Mouse (Mus musculus) layer of hippocampus, adult 8-10 months (tissue): ENCODE measurements around the gene Clic5. TPM values are rescaled to one million over a fixed set of nuclear protein-coding genes. Genes with fewer than 3 reads are reported as not detected.

ENCODE experiments used
- DNase-seq, 2 experiments: peaks; one replicate each; pipeline ENCODE4 v3.0.0; 2022; ENCODE audit warnings: low spot score in 2 of 2
- total RNA-seq, 4 experiments: library from RNA; stranded (reverse); gene quantifications; 2 replicates each; pipeline ENCODE4 v1.2.4; 2022

Gene Clic5
- total RNA-seq, 4 experiments from 2014 or later = 3.6 to 4.5 (median 3.9) TPM

- DNase-seq = no peak
Measured at GRCm38 (mm10) chr17:44192981-44193380, 4.6 kb downstream of the Clic5 start.

GRCm38 (mm10) chr17:44199158-44199557 lies 10.8 kb downstream of the Clic5 start:
- DNase-seq = no peak

- DNase-seq = no peak
Measured at GRCm38 (mm10) chr17:44202952-44203351, 14.6 kb downstream of the Clic5 start.

- DNase-seq = no peak
Measured at GRCm38 (mm10) chr17:44204787-44205186, 16.4 kb downstream of the Clic5 start.

GRCm38 (mm10) chr17:44205562-44205961 lies 17.2 kb downstream of the Clic5 start:
- no peak for DNase-seq

GRCm38 (mm10) chr17:44208900-44209299 lies 20.5 kb downstream of the Clic5 start:
- no peak for DNase-seq

GRCm38 (mm10) chr17:44212960-44213619 lies 24.7 kb downstream of the Clic5 start:
- no peak for DNase-seq

- DNase-seq = no peak
Measured at GRCm38 (mm10) chr17:44215196-44215799, 26.9 kb downstream of the Clic5 start.

GRCm38 (mm10) chr17:44217185-44217584 lies 28.8 kb downstream of the Clic5 start:
- DNase-seq = no peak

GRCm38 (mm10) chr17:44219943-44220342 lies 31.6 kb downstream of the Clic5 start:
- no peak for DNase-seq

GRCm38 (mm10) chr17:44228428-44228827 lies 40.0 kb downstream of the Clic5 start:
- DNase-seq = no peak

GRCm38 (mm10) chr17:44230083-44230482 lies 41.7 kb downstream of the Clic5 start:
- DNase-seq = no peak

GRCm38 (mm10) chr17:44239030-44239721 lies 50.8 kb downstream of the Clic5 start:
- DNase-seq = no peak

GRCm38 (mm10) chr17:44240742-44241141 lies 52.4 kb downstream of the Clic5 start:
- DNase-seq = no peak

- DNase-seq = no peak
Measured at GRCm38 (mm10) chr17:44244096-44244495, 55.7 kb downstream of the Clic5 start.

- no peak for DNase-seq
Measured at GRCm38 (mm10) chr17:44244625-44245024, 56.2 kb downstream of the Clic5 start.

- DNase-seq = no peak
Measured at GRCm38 (mm10) chr17:44246153-44246700, 57.8 kb downstream of the Clic5 start.

GRCm38 (mm10) chr17:44249544-44249943 lies 61.2 kb downstream of the Clic5 start:
- no peak for DNase-seq

GRCm38 (mm10) chr17:44252653-44253052 lies 64.3 kb downstream of the Clic5 start:
- no peak for DNase-seq

- no peak for DNase-seq
Measured at GRCm38 (mm10) chr17:44254698-44255097, 66.3 kb downstream of the Clic5 start.

- DNase-seq = peak; percentile 19 to 50
Measured at GRCm38 (mm10) chr17:44256583-44256982, 68.2 kb downstream of the Clic5 start.

GRCm38 (mm10) chr17:44259245-44259644 lies 70.9 kb downstream of the Clic5 start:
- no peak for DNase-seq
